Mouse (Mus musculus) small intestine, adult 2 months (tissue): Measurements from ENCODE around the gene Slc35b1.

Experiments used
- CTCF ChIP-seq: fragments of 200-500 bp; IDR thresholded peaks from 2 replicates; pipeline ENCODE4 v1.5.1; 2012; ENCODE audit warnings: low read depth, mild to moderate bottlenecking, control low read depth, inconsistent platforms, low read length, moderate library complexity, mixed read lengths; ENCODE audit not compliant: insufficient replicate concordance, insufficient read length; ENCODE audit errors: extremely low read depth
- POLR2A ChIP-seq: fragments of 200-500 bp; IDR thresholded peaks from 2 replicates; pipeline ENCODE4 v1.6.1; 2012; ENCODE audit warnings: low read depth, mild to moderate bottlenecking, control low read depth, inconsistent platforms, low read length, moderate library complexity

DNA sequence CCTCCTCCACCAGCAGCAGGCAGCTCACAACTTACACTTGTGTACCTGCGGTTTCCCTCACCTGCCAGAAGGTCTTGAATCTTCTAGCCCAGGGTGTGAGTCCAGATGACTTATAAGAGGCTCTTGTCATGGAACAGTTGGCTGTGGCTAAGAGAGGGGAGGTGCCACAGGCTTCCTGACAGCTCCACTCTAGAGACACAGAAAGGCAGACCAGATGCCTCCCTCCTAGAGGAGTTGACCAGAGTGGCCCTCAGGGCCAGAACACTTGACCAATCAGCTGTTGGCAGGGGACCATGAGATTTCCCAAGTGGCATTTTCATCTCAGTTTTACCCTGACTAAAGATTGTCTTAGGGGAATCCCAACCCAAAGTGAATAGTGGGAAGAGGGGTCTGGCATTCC, 3.3 kb upstream of the Slc35b1 start:
- TF ChIP-seq CTCF (no peak), POLR2A (no peak)
